Mouse (Mus musculus): ENCODE data around the gene Gm26897.

GRCm38 (mm10) chr5:111749599-111749998 lies 15.9 kb downstream of the Gm26897 start:
- TF ChIP-seq CTCF (IDR thresholded peaks at IDR 0.05): no peak
- TF ChIP-seq EP300 (IDR thresholded peaks at IDR 0.05): no peak

All from lung, postnatal 0 days (tissue).